Mouse (Mus musculus) spleen, adult 18-20 months (tissue): Measurements from ENCODE around the gene Arhgap9.

Source experiments
- DNase-seq, 2 experiments: peaks; one replicate each; pipeline ENCODE4 v3.0.0; 2022; ENCODE audit warnings: mixed read lengths in 2 of 2

The Arhgap9 gene

GRCm38 (mm10) chr10:127349810-127350209 lies 28.0 kb downstream of the Arhgap9 start:
- DNase-seq = no peak

GRCm38 (mm10) chr10:127350594-127351284 lies 29.0 kb downstream of the Arhgap9 start:
- DNase-seq = peak in 1 of 2 experiments; percentile 65

GRCm38 (mm10) chr10:127351285-127351595 lies 29.5 kb downstream of the Arhgap9 start:
- DNase-seq = no peak

- DNase-seq = no peak
These were observed 30.0 kb downstream of the Arhgap9 start for GRCm38 (mm10) chr10:127351719-127352118.

GRCm38 (mm10) chr10:127352187-127352586 lies 30.4 kb downstream of the Arhgap9 start:
- no peak for DNase-seq

GRCm38 (mm10) chr10:127352766-127353165 lies 31.0 kb downstream of the Arhgap9 start:
- DNase-seq = no peak

- DNase-seq = no peak
These were observed 32.4 kb downstream of the Arhgap9 start, which contains the start of gene Inhbe for GRCm38 (mm10) chr10:127353909-127354895. Gene Inhbe, minus strand, starts transcription at chr10:127354411.

- no peak for DNase-seq
These were observed 33.6 kb downstream of the Arhgap9 start for GRCm38 (mm10) chr10:127355336-127355735.

- DNase-seq = no peak
These were observed 39.0 kb downstream of the Arhgap9 start for GRCm38 (mm10) chr10:127360714-127361113.

- no peak for DNase-seq
These were observed 45.4 kb downstream of the Arhgap9 start for GRCm38 (mm10) chr10:127367116-127367515.

- DNase-seq = no peak
These were observed 46.5 kb downstream of the Arhgap9 start for GRCm38 (mm10) chr10:127368273-127368672.

- no peak for DNase-seq
These were observed 48.4 kb downstream of the Arhgap9 start, which contains the start of gene Inhbc for GRCm38 (mm10) chr10:127369834-127370820. Gene Inhbc, minus strand, starts transcription at chr10:127370431.

GRCm38 (mm10) chr10:127371023-127371422 lies 49.3 kb downstream of the Arhgap9 start:
- DNase-seq = no peak

- no peak for DNase-seq
These were observed 55.9 kb downstream of the Arhgap9 start for GRCm38 (mm10) chr10:127377700-127378099.
